Mouse (Mus musculus) spleen, adult 2 months (tissue): ENCODE results near the gene Gpr3.

Experiments
- CTCF ChIP-seq: fragments of 200-500 bp; IDR thresholded peaks from 2 replicates; pipeline ENCODE4 v1.5.1; 2011; ENCODE audit warnings: mild to moderate bottlenecking, inconsistent platforms; ENCODE audit not compliant: insufficient read depth, insufficient read length, insufficient replicate concordance; ENCODE audit errors: extremely low read depth
- POLR2A ChIP-seq: fragments of 200-500 bp; IDR thresholded peaks from 2 replicates; pipeline ENCODE4 v1.6.1; 2011; ENCODE audit warnings: low read depth, low read length, inconsistent platforms

DNA sequence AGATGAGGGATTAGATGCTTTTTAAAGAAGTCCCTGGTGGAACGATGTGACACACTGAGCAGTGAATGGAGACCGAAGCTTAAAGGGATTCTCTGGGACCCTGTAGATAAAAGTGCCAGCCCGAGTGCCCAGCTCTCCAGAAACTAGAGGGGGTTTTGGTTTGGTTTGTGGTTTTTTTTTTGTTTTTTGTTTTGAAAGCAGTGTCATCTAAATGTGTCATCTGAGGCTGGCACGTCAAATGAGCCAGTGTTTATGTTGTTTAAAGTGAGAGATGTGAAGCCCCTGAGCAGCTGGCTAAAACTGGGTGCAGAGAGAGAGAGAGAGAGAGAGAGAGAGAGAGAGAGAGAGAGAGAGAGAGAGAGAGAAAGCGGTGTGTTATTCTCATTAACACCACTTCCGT is 50.1 kb downstream of the Gpr3 start:
- TF ChIP-seq POLR2A (no peak), CTCF (no peak)
